Mouse (Mus musculus) E14TG2a.4 (cell line): ENCODE measurements around the gene Hapln2.

Experiments used
- H3K27me3 ChIP-seq: 2 replicates; pipeline ENCODE4 v1.6.1; 2014; ENCODE audit warnings: low read length, control low read depth; ENCODE audit not compliant: insufficient read depth
- H3K36me3 ChIP-seq: 2 replicates; pipeline ENCODE4 v1.6.1; 2014; ENCODE audit warnings: low read length, control low read depth; ENCODE audit not compliant: insufficient read depth
- H3K4me1 ChIP-seq: replicated peaks from 2 replicates; pipeline ENCODE4 v1.6.1; 2014; ENCODE audit warnings: low read depth, low read length, control low read depth
- H3K4me3 ChIP-seq: replicated peaks from 2 replicates; pipeline ENCODE4 v1.5.1; 2014; ENCODE audit warnings: mild to moderate bottlenecking, low read length
- H3K9me3 ChIP-seq: 2 replicates; pipeline ENCODE4 v1.6.1; 2014; ENCODE audit warnings: low read length, control low read depth
- CTCF ChIP-seq: conservative IDR thresholded peaks from 2 replicates; pipeline ENCODE4 v1.5.1; 2014; ENCODE audit warnings: low read length
- NANOG ChIP-seq: IDR thresholded peaks from 2 replicates; pipeline ENCODE4 v1.6.1; 2014; ENCODE audit warnings: borderline replicate concordance, low read length, mixed read lengths
- POU5F1 ChIP-seq: IDR thresholded peaks from 2 replicates; pipeline ENCODE4 v1.6.1; 2014; ENCODE audit warnings: low read length, borderline replicate concordance

Gene Hapln2

GRCm38 (mm10) chr3:87980085-87980484, 47.3 kb downstream of the Hapln2 start:
- Histone ChIP-seq H3K4me1 (peaks cover 37% of the 10 kb centered on the region), H3K27me3 (peaks cover 100% of the 10 kb centered on the region), H3K36me3 (peaks cover 3% of the 10 kb centered on the region; the same call in 1 of the 2 replicates), H3K4me3 (no peak overlapping the region), H3K9me3 (peaks cover 17% of the 10 kb centered on the region; the same call in 1 of the 2 replicates)
- TF ChIP-seq POU5F1 (no peak), NANOG (no peak), CTCF (no peak)

- peaks cover 17% of the 10 kb centered on the region; the same call in 1 of the 2 replicates for H3K9me3 ChIP-seq
- TF ChIP-seq POU5F1: no peak
- no peak for TF ChIP-seq NANOG
- no peak for TF ChIP-seq CTCF
These were observed 47.9 kb downstream of the Hapln2 start for GRCm38 (mm10) chr3:87979493-87979892.

GRCm38 (mm10) chr3:87974381-87974987, 52.9 kb downstream of the Hapln2 start:
- peaks cover 88% of the 10 kb centered on the region for H3K27me3 ChIP-seq
- TF ChIP-seq CTCF (no peak), POU5F1 (peak; percentile 74), NANOG (peak; percentile 85; the same call in 1 of the 2 replicates)
- H3K36me3 ChIP-seq: peaks cover 3% of the 10 kb centered on the region; the same call in 1 of the 2 replicates
- H3K4me1 ChIP-seq: peaks cover 54% of the 10 kb centered on the region
- peak overlapping the region; percentile 79 for H3K4me3 ChIP-seq
- peaks cover 17% of the 10 kb centered on the region; the same call in 1 of the 2 replicates for H3K9me3 ChIP-seq

More at GRCm38 (mm10) chr3:87979493-87979892, 47.9 kb downstream of the Hapln2 start:
- H3K27me3 ChIP-seq: peaks cover 94% of the 10 kb centered on the region
- no peak overlapping the region for H3K4me3 ChIP-seq
- H3K36me3 ChIP-seq: peaks cover 3% of the 10 kb centered on the region; the same call in 1 of the 2 replicates
- peaks cover 43% of the 10 kb centered on the region for H3K4me1 ChIP-seq

- Histone ChIP-seq H3K9me3 (peaks cover 13% of the 10 kb centered on the region; the same call in 1 of the 2 replicates), H3K4me1 (peaks cover 54% of the 10 kb centered on the region), H3K27me3 (peaks cover 87% of the 10 kb centered on the region), H3K4me3 (peak overlapping the region; percentile 79), H3K36me3 (peaks cover 3% of the 10 kb centered on the region; the same call in 1 of the 2 replicates)
- TF ChIP-seq POU5F1: no peak
- no peak for TF ChIP-seq NANOG
- TF ChIP-seq CTCF: no peak
These were observed 53.6 kb downstream of the Hapln2 start for GRCm38 (mm10) chr3:87973593-87974380.

GRCm38 (mm10) chr3:87972776-87973175, 54.6 kb downstream of the Hapln2 start:
- Histone ChIP-seq H3K36me3 (peaks cover 3% of the 10 kb centered on the region; the same call in 1 of the 2 replicates), H3K9me3 (peaks cover 11% of the 10 kb centered on the region; the same call in 1 of the 2 replicates), H3K27me3 (peaks cover 87% of the 10 kb centered on the region), H3K4me1 (peaks cover 54% of the 10 kb centered on the region), H3K4me3 (peak overlapping the region; percentile 79)
- TF ChIP-seq NANOG (no peak), CTCF (no peak), POU5F1 (no peak)

- Histone ChIP-seq H3K9me3 (peaks cover 7% of the 10 kb centered on the region; the same call in 1 of the 2 replicates), H3K27me3 (peaks cover 87% of the 10 kb centered on the region), H3K4me3 (peak overlapping the region; percentile 79), H3K4me1 (peaks cover 54% of the 10 kb centered on the region), H3K36me3 (peaks cover 3% of the 10 kb centered on the region; the same call in 1 of the 2 replicates)
- TF ChIP-seq CTCF (no peak), NANOG (no peak), POU5F1 (no peak)
These were observed 55.1 kb downstream of the Hapln2 start for GRCm38 (mm10) chr3:87972203-87972664.
